Mouse (Mus musculus) limb, embryonic 14.5 days (tissue): ENCODE results near the gene Ebf1. TPM values are rescaled to one million over a fixed set of nuclear protein-coding genes. Genes with fewer than 3 reads are reported as not detected.

ENCODE experiments used
- ATAC-seq: fragments of 200-750 bp; cut with Nextera tagmentation; 2 replicates; pipeline ENCODE4 v1.8.0; 2017; ENCODE audit warnings: low read depth, moderate number of reproducible peaks, moderate TSS enrichment; ENCODE audit not compliant: low FRiP score
- DNase-seq: peaks from one replicate; pipeline ENCODE4 v3.0.0-alpha.2; 2015; ENCODE audit warnings: low spot score
- H3K27ac ChIP-seq: fragments of 300-500 bp; sonication (generic); replicated peaks from 2 replicates; pipeline ENCODE4 v1.5.1; 2014; ENCODE audit warnings: low read depth, mild to moderate bottlenecking, low read length, moderate library complexity, mixed read lengths
- H3K27me3 ChIP-seq: fragments of 300-500 bp; sonication (generic); 2 replicates; pipeline ENCODE4 v1.6.1; 2014; ENCODE audit warnings: low read length, mixed read lengths; ENCODE audit not compliant: control insufficient read depth, insufficient read depth
- H3K36me3 ChIP-seq: fragments of 300-500 bp; sonication (generic); 2 replicates; pipeline ENCODE4 v1.6.1; 2014; ENCODE audit warnings: mild to moderate bottlenecking, low read length, moderate library complexity, mixed read lengths; ENCODE audit not compliant: control insufficient read depth, insufficient read depth
- H3K4me1 ChIP-seq: fragments of 300-500 bp; sonication (generic); 2 replicates; pipeline ENCODE4 v1.6.1; 2014; ENCODE audit warnings: antibody characterized with exemption, low read length, mixed read lengths; ENCODE audit not compliant: control insufficient read depth, insufficient read depth
- H3K4me2 ChIP-seq: fragments of 300-500 bp; sonication (generic); replicated peaks from 2 replicates; pipeline ENCODE4 v1.6.1; 2014; ENCODE audit warnings: low read depth, mild to moderate bottlenecking, low read length, moderate library complexity; ENCODE audit not compliant: severe bottlenecking
- H3K4me3 ChIP-seq: fragments of 300-500 bp; sonication (generic); replicated peaks from 2 replicates; pipeline ENCODE4 v1.5.1; 2014; ENCODE audit warnings: low read length
- H3K9ac ChIP-seq: fragments of 300-500 bp; sonication (generic); 2 replicates; pipeline ENCODE4 v1.6.1; 2014; ENCODE audit warnings: mild to moderate bottlenecking, low read depth, low read length, moderate library complexity; ENCODE audit not compliant: severe bottlenecking
- H3K9me3 ChIP-seq: fragments of 300-500 bp; sonication (generic); 2 replicates; pipeline ENCODE4 v1.6.1; 2016; ENCODE audit warnings: low read length; ENCODE audit not compliant: control insufficient read depth
- POLR2A ChIP-seq: fragments of 200-500 bp; IDR thresholded peaks from 2 replicates; pipeline ENCODE4 v1.8.0; 2012; ENCODE audit warnings: inconsistent platforms, mild to moderate bottlenecking, moderate library complexity, borderline replicate concordance; ENCODE audit not compliant: insufficient read depth, insufficient read length; ENCODE audit errors: extremely low read depth
- WGBS: fragments of 180-500 bp; shearing (Covaris S2); extraction: QIAGEN DNeasy Blood & Tissue Kit; methylation state at CpG from one replicate; pipeline ENCODE4 v1.1.7; 2014; 5-methylcytosine and 5-hydroxymethylcytosine counted together
- polyA plus RNA-seq, 2 experiments: library from polyadenylated mRNA; depleted of rRNA in 1 of 2; stranded (reverse) in 1 of 2; unstranded in 1 of 2; fragments of >200 nt; fragmentation: Nextera tagmentation in 1 of 2; extraction: Ambion mirVana in 1 of 2; gene quantifications; 2 replicates each; pipeline versions ENCODE4 v1.2.1 to v1.2.3; 2012 to 2014

Ebf1 gene
- polyA plus RNA-seq, 2 experiments = 42.9 to 71.4 TPM

GRCm38 (mm10) chr11:44636241-44636640 lies 19.1 kb downstream of the Ebf1 start:
- no peak overlapping the region for H3K9ac ChIP-seq
- no peak overlapping the region for H3K4me3 ChIP-seq
- H3K9me3 ChIP-seq = no peaks in the 10 kb centered on the region
- WGBS = 60% methylated on average over 1 of the region's 1 CpGs
- DNase-seq (no peak), ATAC-seq (no peak)
- no peak overlapping the region for H3K27ac ChIP-seq
- peaks cover 31% of the 10 kb centered on the region for H3K36me3 ChIP-seq
- H3K4me1 ChIP-seq = no peaks in the 10 kb centered on the region
- TF ChIP-seq POLR2A = no peak
- H3K4me2 ChIP-seq = no peak overlapping the region
- no peaks in the 10 kb centered on the region for H3K27me3 ChIP-seq

GRCm38 (mm10) chr11:44638193-44638754 lies 21.2 kb downstream of the Ebf1 start:
- Histone ChIP-seq H3K4me2 (no peak overlapping the region), H3K9me3 (no peaks in the 10 kb centered on the region), H3K4me1 (no peaks in the 10 kb centered on the region), H3K27me3 (no peaks in the 10 kb centered on the region), H3K9ac (no peak overlapping the region), H3K27ac (no peak overlapping the region), H3K36me3 (peaks cover 31% of the 10 kb centered on the region), H3K4me3 (no peak overlapping the region)
- DNase-seq (no peak), ATAC-seq (no peak)
- 16% methylated on average over 4 of the region's 4 CpGs for WGBS
- no peak for TF ChIP-seq POLR2A

DNA sequence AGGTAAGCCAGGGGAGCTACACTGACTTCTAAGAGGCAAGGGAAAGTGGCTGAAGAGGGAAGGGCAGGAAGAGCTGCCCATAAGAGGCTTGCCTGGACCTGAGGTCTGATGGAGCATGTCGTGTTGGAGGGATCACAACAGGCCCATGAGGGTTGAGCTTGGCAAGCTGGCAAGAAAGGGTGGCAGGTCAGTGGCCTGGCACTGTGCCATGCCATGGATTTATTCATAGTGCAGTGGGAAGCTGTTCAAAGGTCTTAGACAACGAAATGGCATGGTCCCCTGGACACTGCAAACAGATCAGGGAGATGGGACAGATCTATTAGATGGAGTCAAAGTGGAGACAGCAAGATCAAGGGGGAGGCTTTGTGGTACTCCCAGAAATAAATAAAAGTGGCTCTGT lies 24.4 kb downstream of the Ebf1 start:
- H3K36me3 ChIP-seq = peaks cover 16% of the 10 kb centered on the region
- no peaks in the 10 kb centered on the region for H3K27me3 ChIP-seq
- 61% methylated on average over 2 of the region's 2 CpGs for WGBS
- TF ChIP-seq POLR2A = no peak
- no peaks in the 10 kb centered on the region for H3K9me3 ChIP-seq
- H3K4me2 ChIP-seq = no peak overlapping the region
- no peak overlapping the region for H3K9ac ChIP-seq
- ATAC-seq (no peak), DNase-seq (no peak)
- H3K4me1 ChIP-seq = no peaks in the 10 kb centered on the region
- no peak overlapping the region for H3K27ac ChIP-seq
- H3K4me3 ChIP-seq = no peak overlapping the region

DNA sequence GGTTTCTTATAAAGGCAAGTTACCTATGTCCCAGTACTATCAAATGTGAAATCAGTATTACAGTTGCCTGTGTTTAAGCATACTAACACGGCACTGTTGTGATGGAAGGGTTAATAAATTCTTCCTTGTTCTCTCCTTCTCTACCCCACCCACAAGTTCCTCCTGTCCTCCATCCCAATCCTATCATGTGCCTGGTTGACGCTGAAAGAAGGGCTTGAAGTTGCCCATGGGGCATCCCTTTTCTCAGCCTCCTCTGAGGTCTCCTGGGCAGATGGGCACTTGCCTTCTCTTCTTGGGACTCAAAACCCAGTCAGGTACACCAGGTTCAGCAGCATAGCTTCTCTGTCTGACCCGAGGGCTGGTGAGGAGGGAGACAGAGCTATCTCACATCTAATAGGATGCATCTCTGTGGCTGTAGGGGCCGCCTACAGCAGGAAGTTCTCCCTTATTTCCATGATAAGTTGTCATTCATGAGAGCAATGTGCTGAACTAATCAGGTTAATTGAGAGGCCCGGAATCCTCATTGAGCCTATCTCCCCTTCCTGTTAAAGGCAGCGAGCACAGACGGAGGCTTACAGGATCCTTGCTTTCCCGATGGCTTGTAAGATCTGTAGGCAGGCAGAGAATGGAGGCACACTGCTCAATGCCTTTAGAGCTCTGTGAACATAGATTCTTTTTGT lies 37.4 kb downstream of the Ebf1 start:
- Histone ChIP-seq H3K4me2 (no peak overlapping the region), H3K4me3 (no peak overlapping the region), H3K36me3 (no peaks in the 10 kb centered on the region), H3K9ac (no peak overlapping the region), H3K9me3 (no peaks in the 10 kb centered on the region), H3K4me1 (peaks cover 11% of the 10 kb centered on the region; the same call in 1 of the 2 replicates), H3K27me3 (no peaks in the 10 kb centered on the region), H3K27ac (no peak overlapping the region)
- WGBS = 56% methylated on average over 8 of the region's 8 CpGs
- no peak for TF ChIP-seq POLR2A
- DNase-seq = no peak
- no peak for ATAC-seq

DNA sequence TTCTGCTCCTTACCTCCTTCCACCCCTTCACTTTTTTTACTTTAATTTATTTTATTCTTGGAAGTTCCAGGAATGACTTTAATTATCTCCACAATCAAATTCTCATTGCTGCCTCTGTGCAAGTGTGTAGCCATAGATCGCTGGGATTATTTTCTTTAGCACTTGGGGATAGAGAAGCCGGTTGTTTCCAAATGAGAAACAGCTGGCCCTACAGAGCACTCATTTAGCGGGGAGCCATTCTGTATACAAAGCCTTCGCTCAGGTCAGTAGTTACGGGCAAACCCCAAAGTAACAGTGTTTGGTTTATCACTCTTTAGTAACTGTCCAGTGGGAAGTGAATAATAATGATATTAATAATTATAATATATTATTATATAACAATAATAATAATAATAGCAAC lies 38.4 kb downstream of the Ebf1 start:
- H3K9me3 ChIP-seq = no peaks in the 10 kb centered on the region
- no peaks in the 10 kb centered on the region for H3K36me3 ChIP-seq
- no peak overlapping the region; the same call in 1 of the 2 replicates for H3K27ac ChIP-seq
- peaks cover 11% of the 10 kb centered on the region; the same call in 1 of the 2 replicates for H3K4me1 ChIP-seq
- H3K27me3 ChIP-seq = no peaks in the 10 kb centered on the region
- no peak for TF ChIP-seq POLR2A
- no peak for DNase-seq
- no peak overlapping the region for H3K4me2 ChIP-seq
- no peak overlapping the region for H3K9ac ChIP-seq
- ATAC-seq = no peak; the same call in 1 of the 2 replicates
- 15% methylated on average over 5 of the region's 5 CpGs for WGBS
- no peak overlapping the region for H3K4me3 ChIP-seq

- H3K27me3 ChIP-seq = no peaks in the 10 kb centered on the region
- no peak for TF ChIP-seq POLR2A
- H3K4me3 ChIP-seq = no peak overlapping the region
- H3K9me3 ChIP-seq = no peaks in the 10 kb centered on the region
- H3K36me3 ChIP-seq = no peaks in the 10 kb centered on the region
- DNase-seq = no peak
- H3K4me2 ChIP-seq = no peak overlapping the region
- H3K4me1 ChIP-seq = peaks cover 14% of the 10 kb centered on the region; the same call in 1 of the 2 replicates
- no peak overlapping the region for H3K9ac ChIP-seq
- ATAC-seq = no peak
- no peak overlapping the region for H3K27ac ChIP-seq
Measured at GRCm38 (mm10) chr11:44656916-44657315, 39.8 kb downstream of the Ebf1 start.
